Mouse (Mus musculus) embryonic facial prominence, embryonic 11.5 days (tissue): ENCODE results near the gene Kctd21. TPM values are rescaled to one million over a fixed set of nuclear protein-coding genes. Genes with fewer than 3 reads are reported as not detected.

ENCODE experiments used
- ATAC-seq: fragments of 200-750 bp; cut with Nextera tagmentation; replicated peaks from 2 replicates; pipeline ENCODE4 v1.8.0; 2017; ENCODE audit warnings: low read depth; ENCODE audit not compliant: insufficient number of reproducible peaks, low FRiP score, low TSS enrichment
- DNase-seq: peaks from one replicate; pipeline ENCODE4 v3.0.0-alpha.2; 2015; ENCODE audit warnings: low spot score
- H3K27ac ChIP-seq: fragments of 300-500 bp; sonication (generic); replicated peaks from 2 replicates; pipeline ENCODE4 v1.5.1; 2014; ENCODE audit warnings: mild to moderate bottlenecking, low read depth, low read length, control low read depth
- H3K27me3 ChIP-seq: fragments of 300-500 bp; sonication (generic); 2 replicates; pipeline ENCODE4 v1.6.1; 2014; ENCODE audit warnings: mild to moderate bottlenecking, low read length, moderate library complexity, mixed read lengths; ENCODE audit not compliant: control insufficient read depth, insufficient read depth
- H3K36me3 ChIP-seq: fragments of 300-500 bp; sonication (generic); replicated peaks from 2 replicates; pipeline ENCODE4 v1.6.1; 2014; ENCODE audit warnings: low read depth, mild to moderate bottlenecking, low read length, moderate library complexity, mixed read lengths; ENCODE audit not compliant: control insufficient read depth, insufficient read depth
- H3K4me1 ChIP-seq: fragments of 300-500 bp; sonication (generic); 2 replicates; pipeline ENCODE4 v1.6.1; 2014; ENCODE audit warnings: low read length, mixed read lengths; ENCODE audit not compliant: control insufficient read depth, insufficient read depth
- H3K4me2 ChIP-seq: fragments of 300-500 bp; sonication (generic); 2 replicates; pipeline ENCODE4 v1.6.1; 2014; ENCODE audit warnings: low read depth, mild to moderate bottlenecking, control low read depth, low read length, moderate library complexity
- H3K4me3 ChIP-seq: fragments of 300-500 bp; sonication (generic); 2 replicates; pipeline ENCODE4 v1.5.1; 2014; ENCODE audit warnings: low read depth, low read length, control low read depth
- H3K9ac ChIP-seq: fragments of 300-500 bp; sonication (generic); replicated peaks from 2 replicates; pipeline ENCODE4 v1.6.1; 2014; ENCODE audit warnings: mild to moderate bottlenecking, control low read depth, low read length
- H3K9me3 ChIP-seq: fragments of 300-500 bp; sonication (generic); replicated peaks from 2 replicates; pipeline ENCODE4 v1.6.1; 2016; ENCODE audit warnings: mild to moderate bottlenecking, low read length, inconsistent platforms, mixed read lengths; ENCODE audit not compliant: control insufficient read depth
- WGBS: fragments of 180-500 bp; shearing (Covaris S2); extraction: QIAGEN DNeasy Blood & Tissue Kit; methylation state at CpG from one replicate; pipeline ENCODE4 v1.1.7; 2014; 5-methylcytosine and 5-hydroxymethylcytosine counted together
- polyA plus RNA-seq: library from polyadenylated mRNA; unstranded; fragments of >200 nt; fragmentation: Nextera tagmentation; extraction: Ambion mirVana; gene quantifications from 2 replicates; pipeline ENCODE4 v1.2.1, GENCODE M21; 2014

The Kctd21 gene
- polyA plus RNA-seq, 1 experiment from 2014 or later: 5.0 TPM

DNA sequence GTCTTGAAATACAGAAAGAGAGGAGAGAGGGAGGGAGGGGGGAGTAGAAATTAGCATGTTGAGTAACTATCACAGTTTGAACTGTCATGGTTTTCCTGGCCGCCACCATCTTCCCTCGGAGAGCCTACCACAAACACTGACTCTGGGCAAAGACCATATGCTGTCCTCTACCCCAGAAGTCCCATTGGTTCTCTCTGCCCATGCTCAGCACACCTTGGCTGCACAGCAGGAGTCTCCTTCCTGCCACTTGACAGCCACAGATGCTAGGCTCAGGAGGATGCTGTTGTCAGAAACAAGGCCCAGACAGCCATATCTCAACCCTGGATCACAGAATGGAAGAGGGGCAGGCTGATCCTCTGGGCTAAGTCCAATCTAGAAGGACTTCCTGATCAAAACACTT, 2.3 kb downstream of the Kctd21 start:
- no peaks in the 10 kb centered on the region for H3K9me3 ChIP-seq
- H3K36me3 ChIP-seq: no peaks in the 10 kb centered on the region
- H3K27me3 ChIP-seq: no peaks in the 10 kb centered on the region
- no peaks in the 10 kb centered on the region; the same call in 1 of the 2 replicates for H3K4me1 ChIP-seq
- ATAC-seq: no peak
- H3K4me3 ChIP-seq: no peak overlapping the region
- H3K27ac ChIP-seq: no peak overlapping the region
- 91% methylated on average over 2 of the region's 2 CpGs for WGBS
- DNase-seq: no peak
- no peak overlapping the region for H3K4me2 ChIP-seq
- no peak overlapping the region for H3K9ac ChIP-seq

- no peaks in the 10 kb centered on the region for H3K9me3 ChIP-seq
- no peak overlapping the region for H3K4me2 ChIP-seq
- WGBS: 80% methylated on average over 1 of the region's 1 CpGs
- DNase-seq: no peak
- H3K36me3 ChIP-seq: no peaks in the 10 kb centered on the region
- no peak for ATAC-seq
- H3K9ac ChIP-seq: no peak overlapping the region
- H3K27me3 ChIP-seq: no peaks in the 10 kb centered on the region
- no peak overlapping the region for H3K27ac ChIP-seq
- H3K4me3 ChIP-seq: no peak overlapping the region
- H3K4me1 ChIP-seq: no peaks in the 10 kb centered on the region; the same call in 1 of the 2 replicates
These were observed 4.6 kb downstream of the Kctd21 start for GRCm38 (mm10) chr7:97336678-97337077.

GRCm38 (mm10) chr7:97338593-97338992, 6.5 kb downstream of the Kctd21 start:
- Histone ChIP-seq H3K9ac (no peak overlapping the region), H3K4me2 (no peak overlapping the region), H3K27ac (no peak overlapping the region), H3K27me3 (no peaks in the 10 kb centered on the region), H3K4me1 (no peaks in the 10 kb centered on the region), H3K4me3 (no peak overlapping the region), H3K36me3 (no peaks in the 10 kb centered on the region), H3K9me3 (no peaks in the 10 kb centered on the region)
- no peak for ATAC-seq
- 81% methylated on average over 4 of the region's 4 CpGs for WGBS
- DNase-seq: no peak

- H3K4me2 ChIP-seq: no peak overlapping the region
- no peaks in the 10 kb centered on the region for H3K36me3 ChIP-seq
- H3K9me3 ChIP-seq: no peaks in the 10 kb centered on the region
- no peak overlapping the region for H3K27ac ChIP-seq
- H3K27me3 ChIP-seq: no peaks in the 10 kb centered on the region
- ATAC-seq: no peak
- WGBS: 88% methylated on average over 7 of the region's 7 CpGs
- H3K9ac ChIP-seq: no peak overlapping the region
- DNase-seq: no peak
- H3K4me3 ChIP-seq: no peak overlapping the region
- H3K4me1 ChIP-seq: no peaks in the 10 kb centered on the region
These were observed 7.5 kb downstream of the Kctd21 start for GRCm38 (mm10) chr7:97339623-97340022.

DNA sequence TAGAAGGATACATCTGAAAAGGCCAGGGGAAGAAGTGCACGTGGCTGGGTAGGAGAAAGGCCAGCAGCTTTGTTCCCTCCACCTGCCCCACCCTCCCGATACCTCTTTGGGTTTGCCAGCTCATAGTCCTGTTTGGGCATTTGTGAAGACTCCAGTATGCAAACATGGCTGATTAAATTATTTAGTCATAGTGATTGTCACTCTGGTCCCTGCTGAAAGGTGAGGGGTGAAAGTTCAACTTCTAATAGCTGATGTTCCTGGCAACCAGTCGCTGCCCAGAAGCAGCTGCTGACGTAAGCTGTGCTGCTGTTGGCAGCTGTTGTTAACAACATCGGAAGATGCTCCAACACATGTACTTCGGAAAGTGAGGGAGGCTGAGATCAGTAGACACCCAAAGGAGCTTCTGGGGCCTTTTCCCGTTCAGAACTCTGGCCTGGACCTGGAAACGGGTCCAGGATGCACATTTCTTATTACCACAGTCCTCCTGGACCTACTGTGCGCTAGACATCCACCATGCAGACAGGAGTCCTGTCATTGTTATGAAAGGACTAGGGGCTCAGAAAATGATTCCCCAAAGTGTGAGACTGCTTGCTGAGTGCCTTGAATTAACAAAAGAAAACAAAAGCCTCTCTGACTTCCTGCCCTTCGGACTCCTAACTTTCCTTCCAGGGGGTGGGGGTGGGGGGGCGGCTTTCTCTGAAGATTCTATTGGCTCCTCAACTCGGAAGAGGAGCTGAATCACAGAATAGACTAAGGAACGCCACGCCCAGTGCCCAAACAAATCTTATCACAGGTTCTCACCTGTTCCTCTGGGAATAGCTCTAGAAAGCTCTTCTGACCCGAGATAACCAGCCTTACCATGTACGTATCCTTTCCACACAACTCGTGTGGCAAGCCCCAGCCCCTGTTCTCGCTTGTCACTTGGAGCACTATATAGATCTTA, 9.1 kb downstream of the Kctd21 start:
- H3K4me3 ChIP-seq: no peak overlapping the region
- WGBS: 61% methylated on average over 18 of the region's 18 CpGs
- H3K9ac ChIP-seq: no peak overlapping the region
- DNase-seq: no peak
- no peaks in the 10 kb centered on the region for H3K36me3 ChIP-seq
- ATAC-seq: no peak
- H3K4me2 ChIP-seq: no peak overlapping the region
- H3K4me1 ChIP-seq: no peaks in the 10 kb centered on the region
- no peak overlapping the region for H3K27ac ChIP-seq
- no peaks in the 10 kb centered on the region for H3K9me3 ChIP-seq
- no peaks in the 10 kb centered on the region for H3K27me3 ChIP-seq

GRCm38 (mm10) chr7:97342961-97343360, 10.8 kb downstream of the Kctd21 start:
- no peaks in the 10 kb centered on the region for H3K9me3 ChIP-seq
- H3K36me3 ChIP-seq: no peaks in the 10 kb centered on the region
- no peak overlapping the region for H3K27ac ChIP-seq
- 78% methylated on average over 2 of the region's 2 CpGs for WGBS
- no peak for ATAC-seq
- no peak overlapping the region for H3K4me3 ChIP-seq
- no peak overlapping the region for H3K9ac ChIP-seq
- H3K27me3 ChIP-seq: no peaks in the 10 kb centered on the region
- no peaks in the 10 kb centered on the region for H3K4me1 ChIP-seq
- no peak for DNase-seq
- no peak overlapping the region for H3K4me2 ChIP-seq

DNA sequence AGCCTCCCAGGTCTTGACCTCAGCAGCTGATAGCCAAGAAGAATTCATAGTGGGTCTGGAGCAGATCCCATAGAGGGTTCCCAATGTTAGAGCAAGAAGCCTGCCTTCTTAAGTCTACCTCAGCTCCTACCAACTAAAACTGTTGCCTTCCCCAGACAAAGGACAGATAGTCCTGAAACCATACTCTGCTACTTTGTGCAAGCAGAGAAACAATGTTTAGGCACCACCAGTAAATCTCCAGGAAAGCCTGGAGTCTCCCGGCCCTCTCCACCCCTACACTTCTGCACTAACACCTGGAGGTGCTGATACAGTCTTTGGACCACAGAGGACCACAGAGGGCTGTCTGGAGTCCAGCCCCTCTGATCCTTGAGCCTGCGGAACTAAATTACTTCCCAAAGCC, 12.5 kb downstream of the Kctd21 start:
- H3K27ac ChIP-seq: no peak overlapping the region
- no peak overlapping the region for H3K4me3 ChIP-seq
- no peak overlapping the region for H3K9ac ChIP-seq
- 84% methylated on average over 2 of the region's 2 CpGs for WGBS
- H3K36me3 ChIP-seq: no peaks in the 10 kb centered on the region
- H3K4me2 ChIP-seq: no peak overlapping the region
- DNase-seq (no peak), ATAC-seq (no peak)
- no peaks in the 10 kb centered on the region for H3K27me3 ChIP-seq
- no peaks in the 10 kb centered on the region for H3K4me1 ChIP-seq
- H3K9me3 ChIP-seq: no peaks in the 10 kb centered on the region

DNA sequence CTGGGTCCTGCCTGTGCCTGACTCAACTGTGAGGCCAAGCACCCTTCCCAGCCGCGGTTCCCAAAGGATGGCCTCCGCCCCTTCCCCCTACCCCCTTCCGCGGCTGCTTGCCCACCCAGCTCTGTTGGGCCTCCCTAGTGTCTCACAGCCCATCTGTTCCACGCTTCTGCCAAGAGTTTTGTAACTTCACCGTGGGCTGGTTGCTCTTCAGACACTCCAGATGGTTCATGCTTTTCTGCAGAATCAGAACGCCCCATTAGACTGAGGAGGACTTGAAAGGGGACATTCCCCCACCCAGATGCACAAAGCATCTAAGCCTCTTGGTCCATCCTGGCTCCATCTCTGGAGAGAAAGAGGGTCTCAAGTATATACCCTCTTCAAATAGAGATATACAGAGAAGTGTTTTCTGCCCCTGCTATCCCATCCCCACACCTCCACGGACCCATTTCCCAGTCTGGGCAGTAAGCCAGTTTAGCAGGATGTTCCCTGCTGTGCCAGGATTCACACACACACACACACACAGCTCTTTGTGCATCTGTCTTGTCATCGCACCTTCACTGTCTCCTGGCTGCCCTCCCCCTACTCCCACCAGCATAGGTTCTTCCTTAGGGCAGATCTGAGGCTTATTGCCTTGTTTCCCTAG, 13.2 kb downstream of the Kctd21 start:
- ATAC-seq: no peak

More for the DNA sequence above, 13.2 kb downstream of the Kctd21 start:
- Histone ChIP-seq H3K27me3 (no peaks in the 10 kb centered on the region), H3K9me3 (no peaks in the 10 kb centered on the region), H3K4me3 (no peak overlapping the region), H3K9ac (no peak overlapping the region), H3K36me3 (no peaks in the 10 kb centered on the region), H3K27ac (no peak overlapping the region), H3K4me2 (no peak overlapping the region), H3K4me1 (no peaks in the 10 kb centered on the region)
- DNase-seq: no peak
- WGBS: 71% methylated on average over 10 of the region's 10 CpGs
